Mouse (Mus musculus) megakaryocyte progenitor cell, adult 5-6 weeks (primary cell): ENCODE data around the gene 1700018G05Rik. TPM values are rescaled to one million over a fixed set of nuclear protein-coding genes. Genes with fewer than 3 reads are reported as not detected.
"Not testable (repeated sequence)": the region's sequence is repeated elsewhere in the genome, so short reads cannot be mapped to it uniquely, and the experiment has no call there.

ENCODE experiments used
- ATAC-seq: replicated peaks from 2 replicates; pipeline ENCODE4 v1.8.0; 2016; ENCODE audit warnings: mild to moderate bottlenecking, moderate TSS enrichment, inconsistent platforms; ENCODE audit not compliant: poor library complexity
- total RNA-seq, 2 experiments: library from RNA; stranded (forward) in 1 of 2; stranded (reverse) in 1 of 2; fragments of 157-497, 149-512 nt in 1 of 2; fragments of 200-1000 nt in 1 of 2; gene quantifications; 2 replicates each; pipeline versions ENCODE4 v1.2.3 to v1.2.4; 2015 to 2017

The 1700018G05Rik gene
- not detected in 2 replicates for total RNA-seq (2015)
- not detected in 2 replicates for total RNA-seq (2017)

DNA sequence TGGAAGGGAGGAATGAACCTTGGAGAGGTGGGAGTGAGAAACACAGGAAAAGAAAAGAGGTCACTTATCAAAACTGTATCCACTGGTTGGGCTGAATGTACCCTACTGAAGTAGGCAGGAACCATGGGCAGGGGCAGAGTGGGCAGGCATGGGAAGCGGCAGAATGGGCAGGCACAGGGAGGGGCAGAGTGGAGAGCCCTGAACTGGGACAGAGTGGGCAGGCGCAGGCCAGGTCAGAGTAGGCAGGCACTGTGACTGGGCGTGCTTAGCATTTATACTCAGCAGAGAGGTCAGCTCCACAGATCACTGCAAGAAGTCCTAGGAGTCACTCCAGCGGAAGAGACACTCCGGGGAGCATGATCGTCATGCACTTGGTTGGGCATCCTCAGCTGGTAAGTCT, at the start of gene 1700018G05Rik:
Gene 1700018G05Rik (plus strand): TSS at position 301 of the 400 bp plus-strand sequence.
- ATAC-seq, result not testable (repeated sequence)

DNA sequence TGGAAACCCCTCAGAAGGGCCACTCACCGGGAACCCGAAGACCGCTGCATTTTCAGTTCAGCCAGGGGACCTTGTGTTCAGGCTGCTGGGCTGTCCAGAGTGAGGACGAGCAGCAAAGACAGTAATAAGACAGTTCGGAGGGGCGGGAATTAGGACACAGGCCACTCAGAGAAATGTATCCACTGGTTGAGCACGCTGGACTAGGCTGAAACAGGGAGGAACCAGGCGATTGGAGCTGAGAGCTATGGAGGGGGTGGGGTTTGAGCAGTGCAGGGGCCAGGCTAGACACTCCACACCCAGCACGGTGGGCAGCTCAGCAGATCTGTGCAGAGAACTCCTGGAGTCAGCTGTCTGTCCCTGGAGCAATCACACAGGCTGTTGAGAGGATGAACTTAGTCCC, 19.6 kb upstream of the 1700018G05Rik start, which contains the start of the genes Dmrtc1a and 1700011M02Rik:
Gene Dmrtc1a (minus strand): TSS at position 101 of the 400 bp plus-strand sequence.
Gene 1700011M02Rik (plus strand): TSS at position 319 of the 400 bp plus-strand sequence.
- not testable (repeated sequence) for ATAC-seq

DNA sequence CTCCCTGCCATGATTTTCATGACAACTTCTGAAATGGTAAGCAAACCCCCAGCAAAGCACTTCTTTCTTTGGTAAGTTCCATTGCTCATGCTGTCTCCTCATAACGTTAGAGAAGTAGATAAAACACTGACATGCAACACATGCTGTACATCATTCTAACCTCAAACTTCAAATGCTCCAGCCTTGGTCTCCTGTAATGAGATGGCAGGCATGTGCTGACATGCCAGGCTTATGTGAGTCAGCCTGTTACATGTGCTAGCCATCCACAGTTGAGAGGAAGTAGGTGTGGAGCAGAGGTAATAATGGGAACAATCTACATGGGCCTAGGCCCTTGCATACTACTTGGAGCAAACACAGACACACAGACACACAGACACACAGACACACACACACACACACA, 13.3 kb upstream of the 1700018G05Rik start:
- not testable (repeated sequence) for ATAC-seq

DNA sequence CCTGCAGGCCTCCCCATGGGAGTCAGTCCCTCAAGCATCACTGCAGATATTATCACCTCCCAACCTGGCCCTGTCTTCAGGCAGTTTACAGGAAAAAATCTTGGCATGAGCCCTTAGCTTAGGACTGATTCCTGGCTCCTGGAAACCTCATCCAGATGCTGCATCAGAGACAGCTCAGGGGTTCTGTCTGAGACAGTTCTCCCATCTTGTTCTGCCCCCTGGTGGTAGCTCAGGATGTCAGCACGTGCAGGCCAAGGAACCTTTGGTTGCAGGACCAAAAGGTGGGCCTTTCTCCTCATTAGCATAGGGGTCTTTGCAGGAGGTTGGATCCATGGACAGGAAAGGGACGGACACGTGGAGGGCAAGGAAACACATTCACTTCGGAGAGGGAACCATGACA, 1.5 kb upstream of the 1700018G05Rik start:
- 0 out of 2 replicates have a peak, but pooled peaks have one; percentile 60 for ATAC-seq

DNA sequence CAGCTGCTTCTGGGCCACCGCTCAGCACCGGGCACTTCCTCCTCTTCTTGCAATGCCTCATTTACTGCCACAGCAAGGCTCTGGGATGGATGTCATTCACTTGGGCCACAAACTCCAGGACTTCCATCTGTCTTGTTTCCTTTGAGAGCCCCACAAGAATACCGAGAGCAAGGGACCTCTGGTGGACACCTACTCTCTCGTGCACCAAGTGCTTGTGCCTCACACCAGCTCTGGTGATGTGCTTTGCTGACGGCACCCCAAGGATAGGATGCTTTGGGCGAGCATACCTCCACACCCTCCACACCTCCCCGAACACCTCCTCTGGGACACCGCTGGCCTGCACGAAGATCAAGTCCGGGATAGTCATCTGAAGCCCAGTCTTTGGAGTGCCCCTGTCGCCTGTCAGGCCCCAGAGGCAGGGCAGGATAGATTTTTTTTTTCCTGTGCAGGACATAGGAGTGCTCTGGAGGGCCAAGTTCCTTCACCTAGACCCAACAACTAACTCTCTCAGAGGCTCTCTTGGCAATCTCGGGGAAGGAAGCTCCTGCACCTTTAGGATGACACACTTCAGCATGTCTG, 4.9 kb downstream of the 1700018G05Rik start:
- ATAC-seq, result no peak

DNA sequence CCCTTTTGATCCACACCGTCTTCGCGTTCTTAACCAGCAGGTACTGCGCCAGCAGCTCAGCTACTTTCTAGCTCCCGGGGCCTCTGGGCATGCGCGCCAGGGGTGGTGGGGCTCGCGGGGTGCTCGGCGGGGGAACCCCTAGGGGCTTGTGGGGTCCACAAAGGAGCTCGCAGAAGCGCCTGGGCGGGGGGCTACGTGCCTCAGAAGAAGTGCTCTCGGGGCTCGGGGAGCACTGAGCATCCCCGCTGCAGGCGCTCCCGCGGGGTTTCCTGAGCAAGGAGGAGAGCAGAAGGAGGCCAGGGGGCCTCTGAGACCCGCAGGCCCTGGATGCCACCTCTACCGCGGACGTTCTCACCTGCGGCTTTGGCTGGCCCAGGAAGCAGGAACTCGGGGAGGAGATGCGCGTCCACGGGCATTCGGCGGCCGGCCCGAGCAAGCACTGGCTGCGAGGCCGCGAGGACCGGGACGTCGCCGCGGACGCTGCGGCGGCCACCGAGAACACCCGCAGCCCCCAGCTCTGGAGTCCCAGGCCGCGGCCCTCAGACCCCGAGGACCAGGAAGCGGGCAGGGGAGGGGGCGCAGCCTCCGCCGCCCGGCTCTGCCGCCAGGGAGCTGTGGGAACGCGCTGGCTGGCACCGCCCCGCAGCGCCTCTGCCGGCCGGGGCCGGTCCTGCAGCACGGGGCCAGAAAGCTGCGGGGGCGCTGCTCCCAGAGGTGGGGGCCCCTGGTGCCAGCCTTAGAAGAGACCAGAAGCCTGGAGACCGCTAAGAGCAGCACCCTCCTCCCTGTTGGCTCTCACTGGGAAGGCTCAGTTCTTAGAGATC, 5.6 kb downstream of the 1700018G05Rik start:
- peak; percentile 86 for ATAC-seq

DNA sequence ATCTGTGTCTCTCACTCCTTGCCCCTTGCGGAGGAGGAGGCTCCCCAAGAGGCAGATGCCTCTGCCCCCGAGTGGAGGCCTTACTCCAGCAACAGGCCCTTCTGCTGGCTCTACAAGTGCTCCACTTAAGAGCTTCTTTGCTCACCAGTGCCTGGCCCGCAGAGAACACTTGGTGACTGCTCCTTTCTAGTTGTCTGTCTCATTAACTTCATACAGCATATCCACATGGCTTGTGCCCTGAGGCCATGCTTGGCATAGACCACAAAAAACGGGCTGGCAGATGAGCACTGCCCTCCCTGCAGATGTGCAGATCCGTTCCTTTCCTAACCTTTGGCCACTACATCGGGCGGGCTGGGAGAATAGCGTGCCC, 6.2 kb downstream of the 1700018G05Rik start:
- no peak for ATAC-seq

DNA sequence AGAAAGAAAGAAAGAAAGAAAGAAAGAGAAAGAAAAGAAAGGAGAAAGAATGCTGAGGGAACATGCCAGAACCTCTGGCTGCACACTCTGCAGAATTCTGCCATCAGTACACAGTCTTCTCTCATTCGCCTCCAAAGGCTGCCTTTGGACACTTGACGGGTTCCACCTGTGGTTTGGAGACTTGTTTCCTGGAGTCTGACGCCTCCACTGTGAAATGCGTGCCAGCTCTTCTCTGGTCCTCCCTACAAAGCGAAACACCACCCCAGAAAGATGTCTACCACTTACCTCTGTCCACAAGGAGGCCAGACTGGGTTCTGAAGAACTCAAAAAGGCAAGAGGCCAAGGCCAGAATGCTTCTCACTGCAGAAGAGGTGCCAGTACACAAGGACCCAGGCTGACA, 8.6 kb downstream of the 1700018G05Rik start:
- no peak for ATAC-seq

DNA sequence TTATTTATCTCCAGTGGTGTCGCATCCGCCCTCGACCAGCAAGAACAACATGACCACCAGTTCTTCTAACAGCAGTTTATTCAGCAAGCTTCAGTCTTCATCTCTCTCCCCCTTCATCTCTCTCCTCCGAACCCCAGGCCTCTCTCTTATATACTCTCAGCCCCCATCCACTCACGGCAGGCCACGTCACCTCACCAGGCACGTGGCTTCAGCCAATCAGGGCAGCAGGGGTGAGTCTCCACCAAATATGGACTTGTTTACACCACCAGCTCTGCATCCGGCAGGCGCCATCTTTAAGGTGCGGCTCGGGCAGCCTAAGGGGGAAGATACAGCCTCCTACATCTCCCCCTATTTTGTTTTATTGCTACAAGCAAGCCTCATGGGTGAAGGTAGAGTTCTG, 22.0 kb downstream of the 1700018G05Rik start:
- ATAC-seq, result not testable (repeated sequence)

DNA sequence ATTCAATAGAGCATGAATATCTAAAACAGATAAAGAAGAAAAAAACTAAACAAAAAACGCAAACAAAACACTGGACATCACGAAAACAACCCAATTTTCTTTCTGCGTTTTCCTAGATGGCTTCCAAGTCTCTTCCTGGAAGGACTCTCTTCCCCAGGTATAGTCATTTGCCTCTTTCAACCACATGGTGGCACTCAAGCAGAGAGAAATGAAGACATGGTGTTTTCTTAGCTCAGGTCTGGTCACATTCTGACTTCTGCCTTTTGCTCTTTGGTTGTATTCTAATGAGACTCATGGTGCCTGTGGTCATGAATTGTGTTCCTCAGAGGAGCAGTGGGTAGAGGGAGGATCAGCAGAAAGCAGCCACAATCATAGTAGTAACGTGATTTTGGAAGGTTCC, 30.7 kb downstream of the 1700018G05Rik start:
- ATAC-seq, result peak; percentile 39; the same call in 1 of the 2 replicates

DNA sequence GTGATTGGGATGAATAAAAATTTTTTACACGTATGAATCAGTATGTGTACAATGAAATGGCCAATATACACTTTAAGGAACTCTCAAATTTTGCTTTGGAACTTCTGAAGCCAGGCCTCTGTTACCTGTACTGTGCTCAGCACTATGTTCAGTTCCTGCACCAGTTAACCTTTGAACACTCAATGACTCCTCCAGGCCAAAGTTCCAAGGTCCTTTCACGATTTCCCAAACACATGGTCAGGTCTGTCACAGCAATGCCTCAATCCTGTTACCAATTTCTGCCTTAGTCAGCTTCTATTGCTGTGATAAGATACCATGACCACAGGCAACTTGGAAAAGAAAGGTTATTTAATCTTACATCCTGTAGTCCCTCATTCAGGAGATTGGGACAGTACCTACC, 32.4 kb downstream of the 1700018G05Rik start:
- ATAC-seq, result no peak

Other genes starting within 250 kb of the 1700018G05Rik start
- gene Gm3880, start 241.4 kb upstream of the 1700018G05Rik start, total RNA-seq (2015), result not detected in 2 replicates
- not detected in 2 replicates for gene Gm3880, start 241.4 kb upstream of the 1700018G05Rik start, total RNA-seq (2017)
- not detected in 2 replicates for gene Gm9112, start 220.7 kb upstream of the 1700018G05Rik start, total RNA-seq (2015)
- not detected in 2 replicates for gene Gm9112, start 220.7 kb upstream of the 1700018G05Rik start, total RNA-seq (2017)
- not detected in 2 replicates for gene Dmrtc1b, start 220.5 kb upstream of the 1700018G05Rik start, total RNA-seq (2015)
- gene Dmrtc1b, start 220.5 kb upstream of the 1700018G05Rik start, total RNA-seq (2017), result not detected in 2 replicates
- gene Dmrtc1c1, start 125.4 kb upstream of the 1700018G05Rik start, total RNA-seq (2015), result not detected in 2 replicates
- not detected in 2 replicates for gene Dmrtc1c1, start 125.4 kb upstream of the 1700018G05Rik start, total RNA-seq (2017)
- gene Dmrtc1c2, start 73.8 kb upstream of the 1700018G05Rik start, total RNA-seq (2015), result not detected in 2 replicates
- not detected in 2 replicates for gene Dmrtc1c2, start 73.8 kb upstream of the 1700018G05Rik start, total RNA-seq (2017)
- not detected in 2 replicates for gene 1700031F05Rik, start 60.4 kb upstream of the 1700018G05Rik start, total RNA-seq (2015)
- gene 1700031F05Rik, start 60.4 kb upstream of the 1700018G05Rik start, total RNA-seq (2017), result not detected in 2 replicates
- 0.17 TPM in 1 of 2 replicates, not detected in the other for gene Dmrtc1a, start 19.7 kb upstream of the 1700018G05Rik start, total RNA-seq (2015)
- not detected in 2 replicates for gene Dmrtc1a, start 19.7 kb upstream of the 1700018G05Rik start, total RNA-seq (2017)
- not detected in 2 replicates for gene 1700011M02Rik, start 19.5 kb upstream of the 1700018G05Rik start, total RNA-seq (2015)
- not detected in 2 replicates for gene 1700011M02Rik, start 19.5 kb upstream of the 1700018G05Rik start, total RNA-seq (2017)